Mouse (Mus musculus) liver, embryonic 14.5 days (tissue): Measurements from ENCODE around the gene Grip1. TPM values are rescaled to one million over a fixed set of nuclear protein-coding genes. Genes with fewer than 3 reads are reported as not detected.

Experiments
- ATAC-seq: fragments of 200-750 bp; cut with Nextera tagmentation; 2 replicates; pipeline ENCODE4 v1.8.0; 2017; ENCODE audit warnings: moderate number of reproducible peaks, mild to moderate bottlenecking, moderate library complexity; ENCODE audit not compliant: insufficient read depth
- DNase-seq, 3 experiments: peaks; one replicate each; pipeline ENCODE4 v3.0.0-alpha.2; 2012 to 2013; ENCODE audit warnings: low read depth in 3 of 3, low spot score in 3 of 3
- H3K27ac ChIP-seq: fragments of 300-500 bp; sonication (generic); 2 replicates; pipeline ENCODE4 v1.5.1; 2014; ENCODE audit warnings: moderate library complexity, mild to moderate bottlenecking, control low read depth, inconsistent platforms
- H3K27me3 ChIP-seq: fragments of 300-500 bp; sonication (generic); 2 replicates; pipeline ENCODE4 v1.6.1; 2014; ENCODE audit warnings: mild to moderate bottlenecking, low read length, moderate library complexity; ENCODE audit not compliant: control insufficient read depth, insufficient read depth
- H3K36me3 ChIP-seq: fragments of 300-500 bp; sonication (generic); replicated peaks from 2 replicates; pipeline ENCODE4 v1.6.1; 2014; ENCODE audit warnings: low read depth; ENCODE audit not compliant: control insufficient read depth, insufficient read depth
- H3K4me1 ChIP-seq, 2 experiments: fragments of 200-500 bp in 1 of 2; fragments of 300-500 bp in 1 of 2; sonication (generic) in 1 of 2; replicated peaks; 2 replicates each; pipeline ENCODE4 v1.6.1; 2012 to 2014; ENCODE audit warnings: antibody characterized with exemption in 1 of 2, inconsistent platforms in 1 of 2, low read length in 1 of 2; ENCODE audit not compliant: control insufficient read depth in 2 of 2, insufficient read depth in 2 of 2
- H3K4me2 ChIP-seq: fragments of 300-500 bp; sonication (generic); 2 replicates; pipeline ENCODE4 v1.6.1; 2014; ENCODE audit warnings: low read depth, mild to moderate bottlenecking, control low read depth, moderate library complexity
- H3K4me3 ChIP-seq, 2 experiments: fragments of 200-500 bp in 1 of 2; fragments of 300-500 bp in 1 of 2; sonication (generic) in 1 of 2; 2 replicates each; pipeline ENCODE4 v1.5.1; 2012 to 2014; ENCODE audit warnings: low read depth in 2 of 2, low read length in 2 of 2, mild to moderate bottlenecking in 2 of 2, control low read depth in 1 of 2, inconsistent platforms in 1 of 2, moderate library complexity in 1 of 2; ENCODE audit not compliant: insufficient read depth in 1 of 2
- H3K9ac ChIP-seq: fragments of 300-500 bp; sonication (generic); replicated peaks from 2 replicates; pipeline ENCODE4 v1.6.1; 2014; ENCODE audit warnings: mild to moderate bottlenecking, control low read depth, moderate library complexity
- H3K9me3 ChIP-seq: fragments of 300-500 bp; sonication (generic); 2 replicates; pipeline ENCODE4 v1.6.1; 2016; ENCODE audit warnings: low read length, mixed read lengths; ENCODE audit not compliant: control insufficient read depth
- CTCF ChIP-seq: IDR thresholded peaks from 2 replicates; pipeline ENCODE4 v1.5.1; 2016; ENCODE audit warnings: antibody characterized with exemption, low read depth, control low read depth
- EP300 ChIP-seq: IDR thresholded peaks from 2 replicates; pipeline ENCODE4 v1.6.1; 2016; ENCODE audit warnings: antibody characterized with exemption, low read depth
- WGBS: fragments of 180-500 bp; shearing (Covaris S2); extraction: QIAGEN DNeasy Blood & Tissue Kit; methylation state at CpG from one replicate; pipeline ENCODE4 v1.1.7; 2014; ENCODE audit not compliant: insufficient replicate concordance; 5-methylcytosine and 5-hydroxymethylcytosine counted together
- polyA plus RNA-seq, 2 experiments: library from polyadenylated mRNA; depleted of rRNA in 1 of 2; stranded (reverse) in 1 of 2; unstranded in 1 of 2; fragments of >200 nt; fragmentation: Nextera tagmentation in 1 of 2; extraction: Ambion mirVana in 1 of 2; gene quantifications; 2 replicates each; pipeline versions ENCODE4 v1.2.1 to v1.2.3; 2012 to 2014

Gene Grip1
- polyA plus RNA-seq, 2 experiments, result 0.37 to 0.56 TPM

DNA sequence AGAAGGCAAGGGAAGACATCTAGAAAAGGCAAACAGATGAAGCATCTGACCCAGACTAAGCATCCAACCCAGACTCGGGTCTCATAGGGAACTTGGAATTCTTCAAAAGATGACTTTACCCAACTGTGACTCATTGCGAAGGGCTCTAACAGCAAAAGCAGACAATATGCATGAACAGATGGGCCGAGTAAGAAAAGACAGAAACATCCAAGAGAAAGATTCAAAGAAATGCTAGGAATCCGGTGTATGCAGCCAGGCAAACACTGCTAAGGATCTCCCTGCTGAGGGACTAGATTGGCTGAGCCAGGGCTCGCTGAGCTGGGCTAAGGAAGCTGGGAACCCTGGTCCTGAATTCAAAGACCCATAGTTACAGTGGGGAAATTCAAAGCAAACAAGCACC lies 94.2 kb downstream of the Grip1 start:
- H3K27ac ChIP-seq, result no peak overlapping the region

DNA sequence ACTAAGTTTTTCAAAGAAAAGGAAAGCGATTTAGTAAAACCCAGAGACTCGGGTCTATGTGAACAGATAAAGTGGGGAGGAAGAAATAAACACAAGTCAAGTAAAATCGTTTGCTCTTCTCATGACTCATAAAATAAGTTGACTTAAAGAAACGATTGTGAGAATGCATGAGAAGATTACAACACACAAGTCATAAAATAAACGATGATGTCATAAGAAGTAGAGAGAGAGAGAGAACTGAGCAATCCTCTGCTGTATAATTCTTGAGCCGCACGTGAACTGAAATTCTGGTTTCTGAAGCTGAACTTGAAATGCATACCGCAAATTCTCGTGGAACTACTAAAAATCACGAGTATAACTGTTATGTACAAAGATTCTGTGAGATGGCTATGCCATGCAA lies 95.1 kb downstream of the Grip1 start:
- WGBS, result 65% methylated on average over 10 of the region's 10 CpGs
- no peaks in the 10 kb centered on the region for H3K4me1 ChIP-seq
- no peak overlapping the region for H3K27ac ChIP-seq
- no peaks in the 10 kb centered on the region for H3K9me3 ChIP-seq
- H3K4me3 ChIP-seq, result no peak overlapping the region
- DNase-seq (no peak), ATAC-seq (no peak)
- TF ChIP-seq EP300 (no peak), CTCF (no peak)
- no peak overlapping the region for H3K4me2 ChIP-seq
- no peak overlapping the region for H3K9ac ChIP-seq
- no peaks in the 10 kb centered on the region for H3K36me3 ChIP-seq
- H3K27me3 ChIP-seq, result no peaks in the 10 kb centered on the region

More for the DNA sequence above, 94.2 kb downstream of the Grip1 start:
- H3K9ac ChIP-seq, result no peak overlapping the region
- WGBS, result 66% methylated on average over 5 of the region's 5 CpGs
- no peak for TF ChIP-seq EP300
- TF ChIP-seq CTCF, result no peak
- DNase-seq, result no peak
- no peaks in the 10 kb centered on the region for H3K27me3 ChIP-seq
- H3K9me3 ChIP-seq, result no peaks in the 10 kb centered on the region
- no peaks in the 10 kb centered on the region for H3K4me1 ChIP-seq
- no peak overlapping the region for H3K4me2 ChIP-seq
- no peaks in the 10 kb centered on the region for H3K36me3 ChIP-seq
- no peak for ATAC-seq
- no peak overlapping the region for H3K4me3 ChIP-seq

- Histone ChIP-seq H3K36me3 (no peaks in the 10 kb centered on the region), H3K4me3 (no peak overlapping the region), H3K4me1 (no peaks in the 10 kb centered on the region), H3K4me2 (no peak overlapping the region), H3K27ac (no peak overlapping the region), H3K9ac (no peak overlapping the region), H3K9me3 (no peaks in the 10 kb centered on the region), H3K27me3 (no peaks in the 10 kb centered on the region)
- ATAC-seq, result no peak
- WGBS, result 55% methylated on average over 6 of the region's 6 CpGs
- no peak for TF ChIP-seq EP300
- no peak for TF ChIP-seq CTCF
- no peak for DNase-seq
Measured at GRCm38 (mm10) chr10:119550630-119551029, 97.0 kb downstream of the Grip1 start.

- ATAC-seq, result no peak
- WGBS, result 73% methylated on average over 7 of the region's 7 CpGs
- Histone ChIP-seq H3K4me1 (no peaks in the 10 kb centered on the region), H3K4me3 (no peak overlapping the region), H3K36me3 (no peaks in the 10 kb centered on the region), H3K9me3 (no peaks in the 10 kb centered on the region), H3K9ac (no peak overlapping the region), H3K4me2 (no peak overlapping the region), H3K27ac (no peak overlapping the region), H3K27me3 (no peaks in the 10 kb centered on the region)
- DNase-seq, result no peak
- TF ChIP-seq EP300 (no peak), CTCF (no peak)
Measured at GRCm38 (mm10) chr10:119556346-119556745, 102.7 kb downstream of the Grip1 start.

GRCm38 (mm10) chr10:119558432-119558831 lies 104.8 kb downstream of the Grip1 start:
- Histone ChIP-seq H3K9ac (no peak overlapping the region), H3K27me3 (no peaks in the 10 kb centered on the region), H3K4me2 (no peak overlapping the region), H3K4me3 (no peak overlapping the region), H3K9me3 (no peaks in the 10 kb centered on the region), H3K4me1 (no peaks in the 10 kb centered on the region), H3K36me3 (no peaks in the 10 kb centered on the region), H3K27ac (no peak overlapping the region)
- TF ChIP-seq CTCF (no peak), EP300 (no peak)
- no peak for ATAC-seq
- WGBS, result 80% methylated on average over 7 of the region's 7 CpGs
- no peak for DNase-seq

GRCm38 (mm10) chr10:119564862-119565261 lies 111.2 kb downstream of the Grip1 start:
- no peak overlapping the region for H3K4me3 ChIP-seq
- H3K4me2 ChIP-seq, result no peak overlapping the region
- no peaks in the 10 kb centered on the region for H3K4me1 ChIP-seq
- no peak for TF ChIP-seq CTCF
- no peak for TF ChIP-seq EP300
- ATAC-seq (no peak), DNase-seq (no peak)
- no peaks in the 10 kb centered on the region for H3K27me3 ChIP-seq
- H3K27ac ChIP-seq, result no peak overlapping the region
- WGBS, result 80% methylated on average over 7 of the region's 7 CpGs
- H3K9ac ChIP-seq, result no peak overlapping the region
- H3K36me3 ChIP-seq, result no peaks in the 10 kb centered on the region
- no peaks in the 10 kb centered on the region for H3K9me3 ChIP-seq
